Mouse (Mus musculus) urinary bladder, adult 18-20 months (tissue): ENCODE results near the gene Prrt4.
"Not testable (repeated sequence)": the region's sequence is repeated elsewhere in the genome, so short reads cannot be mapped to it uniquely, and the experiment has no call there.

Experiments
- DNase-seq, 2 experiments: peaks; one replicate each; pipeline ENCODE4 v3.0.0; 2022; ENCODE audit warnings: low spot score in 2 of 2, mixed read lengths in 2 of 2

The Prrt4 gene

GRCm38 (mm10) chr6:29198309-29199222 lies 19.2 kb upstream of the Prrt4 start:
- DNase-seq = peak; percentile 73 to 78

GRCm38 (mm10) chr6:29195846-29196698 lies 16.7 kb upstream of the Prrt4 start:
- no peak for DNase-seq

DNA sequence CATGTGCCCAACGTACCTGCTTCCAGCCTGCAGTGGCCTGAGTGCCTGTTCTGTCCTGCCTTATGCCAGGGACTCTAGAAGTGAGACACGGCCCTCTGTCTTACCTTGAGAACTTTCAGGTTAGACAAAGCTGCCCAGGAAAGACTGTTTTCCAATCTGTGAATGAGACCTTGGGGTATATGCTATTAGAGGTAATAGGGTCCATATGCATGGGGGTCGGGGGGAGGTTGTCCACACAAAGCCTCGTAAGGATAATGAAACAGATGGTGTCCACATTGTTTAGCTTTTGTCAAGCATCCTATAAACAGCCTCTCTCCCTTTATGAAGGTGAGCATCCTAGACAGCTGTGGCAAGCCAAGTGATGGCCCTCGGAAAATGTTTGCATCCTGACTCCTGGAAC lies 15.8 kb upstream of the Prrt4 start:
- DNase-seq = no peak

DNA sequence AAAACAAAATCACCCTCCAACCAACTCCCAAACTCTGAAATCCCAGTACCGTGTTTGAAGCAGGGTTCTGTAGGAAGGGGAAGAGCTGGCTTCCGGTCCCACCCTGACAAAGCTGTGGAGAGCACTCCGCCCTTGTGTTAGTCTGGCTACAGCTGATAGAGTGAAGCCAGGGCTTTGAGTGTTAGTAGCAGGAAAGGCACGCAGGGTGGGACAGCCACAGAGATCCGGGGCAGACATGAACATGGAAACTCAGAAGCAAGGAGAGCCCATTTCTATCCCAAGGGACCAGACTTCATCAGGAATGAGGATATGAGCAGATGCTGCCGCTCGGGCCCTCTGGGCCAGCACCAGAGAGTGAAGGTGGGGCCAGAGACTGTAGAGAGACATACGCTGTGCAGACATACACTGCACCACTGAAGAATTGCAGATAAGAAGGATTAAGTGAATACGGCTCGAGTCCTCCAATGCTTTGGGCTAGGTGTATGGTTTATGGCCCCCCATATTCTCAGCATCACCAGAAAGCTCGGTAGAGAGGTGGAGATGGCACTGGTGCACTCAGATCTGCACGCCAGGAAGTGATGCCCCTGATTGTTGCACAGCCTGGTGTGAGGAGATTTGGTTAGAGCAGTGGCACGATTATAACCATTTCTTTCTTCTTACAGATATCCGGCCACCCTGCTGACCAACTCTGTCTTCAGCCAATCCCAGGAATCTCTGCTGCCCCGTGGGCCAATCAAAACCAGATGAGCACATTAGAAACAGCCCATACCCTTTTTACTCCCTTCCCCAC lies 14.8 kb upstream of the Prrt4 start:
- no peak for DNase-seq

DNA sequence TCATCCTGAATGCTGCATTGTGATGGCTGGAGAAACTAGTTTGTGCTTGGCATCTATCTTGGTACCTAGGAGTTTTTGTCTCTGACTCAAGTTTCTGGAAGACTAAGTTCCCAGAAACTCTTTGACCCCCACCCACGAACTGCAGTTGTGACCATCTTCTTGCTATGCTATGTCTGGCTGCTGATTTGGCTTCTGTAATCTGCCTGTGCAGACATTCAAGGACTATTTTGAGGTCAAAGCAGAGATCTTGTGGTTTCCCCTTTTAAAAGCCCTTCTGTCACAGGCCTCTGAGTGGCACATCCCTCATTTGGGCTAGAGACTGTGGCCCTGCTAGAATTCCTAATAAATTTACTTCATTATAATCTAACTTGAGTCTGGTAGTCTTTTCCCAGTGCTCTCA lies 8.6 kb upstream of the Prrt4 start:
- DNase-seq = no peak

DNA sequence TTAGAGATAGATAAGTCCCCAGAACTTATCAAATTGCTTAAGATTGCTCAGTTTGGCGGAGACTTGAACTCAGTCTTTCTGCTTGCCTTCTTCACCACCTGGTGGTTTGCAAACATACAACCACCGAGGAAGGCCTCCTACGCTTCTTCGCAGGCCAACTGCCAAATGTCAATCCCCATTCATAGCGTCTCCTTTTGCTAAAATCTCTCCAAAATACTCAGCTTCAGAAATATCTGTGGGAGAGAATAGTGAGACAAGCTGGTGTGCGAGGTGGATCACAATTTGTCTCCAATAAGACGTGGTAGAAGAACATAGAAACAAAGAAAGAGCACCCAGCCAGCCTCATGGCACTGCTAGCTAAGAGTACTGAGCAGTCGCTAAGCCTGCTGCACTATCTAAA lies 459 bp upstream of the Prrt4 start:
- DNase-seq = no peak

GRCm38 (mm10) chr6:29177901-29178879 lies 1.2 kb downstream of the Prrt4 start:
- DNase-seq = no peak

- no peak for DNase-seq
These were observed 4.3 kb downstream of the Prrt4 start for GRCm38 (mm10) chr6:29175113-29175512.

DNA sequence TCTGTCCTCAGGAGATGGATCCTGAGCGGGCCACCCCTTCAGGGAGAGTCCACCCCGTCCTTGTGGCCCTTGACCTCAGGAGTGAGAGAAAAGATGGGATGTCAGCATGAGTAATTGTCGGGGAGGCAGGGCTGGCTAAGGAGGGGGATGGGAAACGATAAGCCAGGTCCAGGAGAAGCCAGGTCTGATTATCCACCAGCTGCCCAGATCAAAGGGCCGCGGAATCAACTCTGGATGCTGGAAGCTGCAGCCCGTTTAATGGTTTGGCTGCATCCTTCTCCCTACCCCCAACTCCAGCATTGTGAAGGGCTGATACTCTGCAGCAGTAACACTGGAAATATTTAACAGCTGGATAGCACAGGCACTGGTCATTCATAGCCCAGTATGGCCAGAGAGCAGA lies 5.0 kb downstream of the Prrt4 start:
- DNase-seq = no peak

- DNase-seq = peak; percentile 33 to 67
These were observed 8.4 kb downstream of the Prrt4 start for GRCm38 (mm10) chr6:29170952-29171388.

DNA sequence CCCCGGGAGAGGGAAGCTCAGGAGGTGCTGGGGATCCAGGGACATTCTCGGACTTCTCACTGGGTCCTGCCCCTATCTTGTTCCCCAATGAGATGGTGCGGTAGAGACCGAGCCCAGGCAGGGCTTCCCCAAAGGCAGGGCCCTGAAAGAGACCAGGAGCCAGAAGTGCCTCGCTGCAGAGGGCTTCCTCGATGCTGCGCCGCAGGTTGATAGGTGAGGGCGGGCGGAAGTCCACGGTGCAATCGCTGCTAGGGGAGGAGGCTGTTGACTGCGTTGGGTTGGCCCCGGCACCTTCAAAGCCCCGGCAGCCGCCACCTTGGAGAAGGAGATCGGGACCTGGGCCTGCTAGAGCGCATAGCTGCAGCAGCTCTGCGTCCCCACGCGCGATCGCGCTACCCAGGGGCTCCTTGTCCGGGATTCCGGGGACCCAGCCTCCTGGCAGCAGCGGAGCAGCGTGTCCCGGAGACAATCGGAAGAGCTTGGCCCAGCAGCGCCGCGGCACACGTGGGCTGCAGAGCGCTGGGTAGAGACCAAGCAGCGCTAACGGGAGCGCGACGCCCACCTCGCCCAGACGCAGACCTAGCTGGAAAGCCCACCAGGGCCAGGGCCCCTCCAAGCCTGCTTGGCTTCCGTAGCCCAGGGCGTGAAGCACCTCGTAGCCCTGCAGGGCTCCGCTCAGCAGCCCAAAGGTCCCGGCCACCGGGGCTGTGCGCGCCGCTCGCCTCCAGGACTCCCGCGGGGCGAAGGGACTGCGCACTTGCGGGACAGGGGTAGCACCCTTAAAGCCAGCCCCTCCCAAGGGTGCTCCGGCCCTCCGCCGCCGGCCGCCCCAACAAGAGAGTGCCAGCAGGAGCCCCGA lies 9.1 kb downstream of the Prrt4 start:
- DNase-seq = peak in 1 of 2 experiments; percentile 41

- no peak for DNase-seq
These were observed 9.7 kb downstream of the Prrt4 start for GRCm38 (mm10) chr6:29169675-29170062.

- DNase-seq = no peak
These were observed 10.5 kb downstream of the Prrt4 start for GRCm38 (mm10) chr6:29168871-29169270.

- no peak for DNase-seq
These were observed 13.2 kb downstream of the Prrt4 start for GRCm38 (mm10) chr6:29166196-29166595.

DNA sequence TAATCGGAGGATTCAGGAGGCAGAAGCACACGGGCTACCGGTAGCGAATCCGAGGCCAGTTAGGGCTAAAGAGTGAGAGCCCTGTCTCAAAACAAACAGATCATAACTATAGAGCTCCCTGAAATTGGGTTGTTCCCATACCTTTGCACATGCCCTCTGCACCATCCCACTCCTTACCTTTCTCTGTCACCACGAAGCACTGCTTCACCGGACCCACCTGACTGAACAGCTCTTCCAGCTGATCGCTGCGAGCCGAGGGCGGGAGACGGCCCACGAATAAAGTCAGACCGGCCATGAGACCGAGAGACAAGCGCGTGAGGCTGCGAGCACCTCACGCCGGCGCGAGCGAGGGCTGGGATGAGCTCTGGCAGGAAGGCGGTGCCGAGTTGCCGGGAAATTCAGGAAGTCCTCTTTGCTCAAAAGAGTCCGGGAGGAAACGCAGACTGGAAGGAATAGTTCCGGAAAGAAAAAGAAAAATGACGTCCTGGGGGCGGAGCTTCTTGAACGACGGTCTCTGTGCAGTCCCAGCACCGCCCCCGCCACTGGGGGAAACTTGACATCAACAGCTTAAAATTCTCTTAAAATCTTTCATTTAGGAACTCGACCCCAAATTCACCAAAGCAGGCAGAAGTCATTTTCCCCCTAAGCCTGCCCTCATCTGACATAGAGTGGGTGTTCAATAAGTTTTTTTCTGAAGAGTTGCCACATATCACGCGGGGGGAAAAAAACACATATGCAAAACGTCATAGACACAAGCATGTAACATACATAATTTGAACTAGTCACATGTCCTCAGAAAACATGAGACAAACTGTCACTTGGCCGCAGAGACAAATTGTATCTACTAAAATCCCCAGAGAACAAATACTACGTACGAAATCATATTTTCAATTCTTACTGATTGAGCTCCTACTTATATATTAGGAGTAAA lies 14.8 kb downstream of the Prrt4 start, which contains the start of gene Rbm28:
Gene Rbm28 (minus strand): TSS at position 693 of the 931 bp plus-strand sequence.
- peak; percentile 71 to 77 for DNase-seq

DNA sequence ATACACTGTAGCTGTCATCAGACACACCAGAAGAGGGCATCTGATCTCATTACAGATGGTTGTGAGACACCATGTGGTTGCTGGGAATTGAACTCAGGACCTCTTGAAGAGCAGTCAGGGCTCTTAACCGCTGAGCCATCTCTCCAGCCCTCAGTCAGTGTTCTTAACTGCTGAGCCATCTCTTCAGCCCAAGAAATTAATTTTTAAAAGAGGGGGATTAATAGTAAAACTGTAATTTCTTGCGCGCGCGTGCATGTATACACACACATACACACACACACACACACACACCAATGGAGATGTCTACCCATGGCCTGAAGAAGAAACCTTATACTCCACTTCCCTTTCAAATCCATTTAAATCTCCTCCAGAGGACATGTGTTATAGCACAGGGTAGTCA lies 18.1 kb downstream of the Prrt4 start:
- DNase-seq = not testable (repeated sequence)

DNA sequence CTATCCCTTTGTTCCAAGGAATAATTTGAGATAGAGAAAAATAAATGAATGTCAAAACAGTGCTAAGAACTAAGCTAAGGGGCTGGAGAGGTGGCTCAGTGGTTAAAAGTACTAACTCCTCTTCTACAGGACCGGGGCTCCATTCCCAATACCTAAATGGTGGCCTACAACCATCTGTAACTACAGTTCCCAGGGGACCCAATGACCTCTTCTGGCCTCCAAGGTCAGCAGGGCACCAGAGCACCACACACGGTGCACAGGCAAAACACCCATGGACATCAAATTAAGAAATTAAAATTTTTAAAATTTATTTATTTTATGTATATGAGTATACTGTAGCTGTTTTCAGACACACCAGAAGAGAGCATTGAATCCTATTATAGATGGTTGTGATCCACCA lies 18.6 kb downstream of the Prrt4 start:
- no peak for DNase-seq

- DNase-seq = no peak
These were observed 23.1 kb downstream of the Prrt4 start for GRCm38 (mm10) chr6:29156326-29156725.
